Mouse (Mus musculus) neural tube, embryonic 11.5 days (tissue): ENCODE results near the gene Dysf. TPM values are rescaled to one million over a fixed set of nuclear protein-coding genes. Genes with fewer than 3 reads are reported as not detected.

Source experiments
- ATAC-seq: fragments of 200-750 bp; cut with Nextera tagmentation; 2 replicates; pipeline ENCODE4 v1.8.0; 2017; ENCODE audit warnings: moderate number of reproducible peaks, mild to moderate bottlenecking, moderate TSS enrichment, moderate library complexity; ENCODE audit not compliant: insufficient read depth, low FRiP score, low TSS enrichment
- DNase-seq: peaks from one replicate; pipeline ENCODE4 v3.0.0-alpha.2; 2015; ENCODE audit warnings: low spot score
- H3K27ac ChIP-seq: fragments of 300-500 bp; sonication (generic); 2 replicates; pipeline ENCODE4 v1.5.1; 2014; ENCODE audit warnings: low read depth, mild to moderate bottlenecking, low read length
- H3K27me3 ChIP-seq: fragments of 300-500 bp; sonication (generic); 2 replicates; pipeline ENCODE4 v1.6.1; 2014; ENCODE audit warnings: mild to moderate bottlenecking, low read length, mixed read lengths; ENCODE audit not compliant: control insufficient read depth, insufficient read depth
- H3K36me3 ChIP-seq: fragments of 300-500 bp; sonication (generic); 2 replicates; pipeline ENCODE4 v1.6.1; 2014; ENCODE audit warnings: mild to moderate bottlenecking, low read length, moderate library complexity, mixed read lengths; ENCODE audit not compliant: control insufficient read depth, insufficient read depth
- H3K4me1 ChIP-seq: fragments of 300-500 bp; sonication (generic); 2 replicates; pipeline ENCODE4 v1.6.1; 2014; ENCODE audit warnings: low read length, mixed read lengths; ENCODE audit not compliant: control insufficient read depth, insufficient read depth
- H3K4me2 ChIP-seq: fragments of 300-500 bp; sonication (generic); 2 replicates; pipeline ENCODE4 v1.6.1; 2014; ENCODE audit warnings: low read depth, mild to moderate bottlenecking, moderate library complexity
- H3K4me3 ChIP-seq: fragments of 300-500 bp; sonication (generic); 2 replicates; pipeline ENCODE4 v1.5.1; 2014; ENCODE audit warnings: low read depth, low read length
- H3K9ac ChIP-seq: fragments of 300-500 bp; sonication (generic); 2 replicates; pipeline ENCODE4 v1.6.1; 2014; ENCODE audit warnings: mild to moderate bottlenecking, low read length
- H3K9me3 ChIP-seq: fragments of 300-500 bp; sonication (generic); 2 replicates; pipeline ENCODE4 v1.6.1; 2016; ENCODE audit warnings: low read length; ENCODE audit not compliant: control insufficient read depth
- WGBS: fragments of 180-500 bp; shearing (Covaris S2); extraction: QIAGEN DNeasy Blood & Tissue Kit; methylation state at CpG from one replicate; pipeline ENCODE4 v1.1.7; 2014; 5-methylcytosine and 5-hydroxymethylcytosine counted together
- polyA plus RNA-seq: library from polyadenylated mRNA; unstranded; fragments of >200 nt; fragmentation: Nextera tagmentation; extraction: Ambion mirVana; gene quantifications from 2 replicates; pipeline ENCODE4 v1.2.1, GENCODE M21; 2014

Dysf gene
- polyA plus RNA-seq, 1 experiment from 2014 or later = 6.3 TPM

GRCm38 (mm10) chr6:84111106-84111505 lies 102.7 kb downstream of the Dysf start:
- H3K4me3 ChIP-seq = no peak overlapping the region
- no peak overlapping the region for H3K9ac ChIP-seq
- no peak for ATAC-seq
- H3K36me3 ChIP-seq = no peaks in the 10 kb centered on the region
- no peak overlapping the region for H3K27ac ChIP-seq
- peaks cover 9% of the 10 kb centered on the region for H3K4me1 ChIP-seq
- no peak for DNase-seq
- 0 out of 2 replicates have a peak, but pooled peaks cover 3% of the 10 kb centered on the region for H3K27me3 ChIP-seq
- no peak overlapping the region for H3K4me2 ChIP-seq
- no peaks in the 10 kb centered on the region for H3K9me3 ChIP-seq
- WGBS = 89% methylated on average over 11 of the region's 11 CpGs

DNA sequence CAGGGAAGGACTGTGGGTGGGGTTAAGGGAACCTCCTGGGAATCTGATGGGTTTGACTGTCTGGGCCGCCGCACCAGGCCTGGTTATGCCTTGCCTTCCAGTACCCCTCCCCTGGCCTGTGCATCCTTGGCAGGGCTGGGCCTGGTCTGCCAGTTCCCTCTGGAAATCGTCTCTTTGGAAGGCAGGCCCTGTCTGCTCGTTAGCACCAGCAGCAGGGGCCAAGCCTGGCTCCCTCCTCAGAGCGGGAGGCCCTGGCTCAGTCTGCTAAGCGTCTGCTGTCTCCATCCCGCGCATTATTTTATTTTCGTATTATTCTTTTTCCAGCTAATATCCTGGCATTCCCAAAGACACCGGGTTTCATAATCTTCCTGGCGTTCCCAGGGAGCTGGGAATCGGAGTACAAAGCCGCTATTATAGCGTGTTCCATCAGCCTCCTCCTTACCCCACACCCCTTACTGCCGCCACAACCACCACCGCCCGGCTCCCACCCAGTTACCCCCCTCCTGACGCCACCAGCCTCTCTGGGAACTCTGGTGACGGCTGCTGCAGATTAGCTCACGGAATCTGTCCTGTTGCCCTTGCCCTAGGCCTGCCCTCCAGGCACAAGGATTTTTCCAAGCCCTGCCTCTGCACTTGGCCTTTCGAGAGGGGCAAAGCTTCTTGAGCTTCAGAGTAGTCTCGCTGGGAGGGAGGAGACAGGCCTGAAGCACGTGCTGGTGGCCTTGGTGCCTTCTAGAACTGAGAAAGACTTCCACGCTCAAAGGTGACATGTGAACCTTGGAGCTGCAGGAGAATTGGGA lies 111.5 kb downstream of the Dysf start:
- Histone ChIP-seq H3K36me3 (no peaks in the 10 kb centered on the region), H3K4me1 (no peaks in the 10 kb centered on the region), H3K27ac (no peak overlapping the region), H3K4me3 (no peak overlapping the region), H3K9me3 (no peaks in the 10 kb centered on the region), H3K4me2 (no peak overlapping the region), H3K27me3 (no peaks in the 10 kb centered on the region), H3K9ac (no peak overlapping the region)
- ATAC-seq (no peak), DNase-seq (no peak)
- 68% methylated on average over 24 of the region's 24 CpGs for WGBS

DNA sequence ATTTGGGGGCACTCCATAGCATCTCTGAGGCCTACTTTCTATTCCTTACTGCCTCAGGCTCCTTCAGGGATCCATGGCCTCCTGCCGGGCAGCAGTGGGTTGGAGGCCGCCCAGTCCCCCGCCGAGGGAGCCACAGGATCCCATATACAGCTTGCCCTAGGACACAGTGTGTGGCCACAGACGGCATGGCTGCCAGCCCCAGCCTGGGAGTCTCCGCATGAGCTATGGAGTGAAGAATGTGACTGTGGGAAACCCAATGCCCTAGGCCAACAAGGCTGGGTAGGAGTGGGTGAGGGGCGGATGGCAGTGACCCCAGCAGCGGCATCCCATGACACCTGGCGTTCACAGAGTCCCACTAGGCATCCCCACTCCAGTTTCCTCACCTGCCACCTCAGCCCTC lies 116.2 kb downstream of the Dysf start:
- Histone ChIP-seq H3K36me3 (no peaks in the 10 kb centered on the region), H3K4me2 (no peak overlapping the region), H3K4me1 (no peaks in the 10 kb centered on the region), H3K27ac (no peak overlapping the region), H3K4me3 (no peak overlapping the region), H3K27me3 (no peaks in the 10 kb centered on the region), H3K9ac (no peak overlapping the region), H3K9me3 (no peaks in the 10 kb centered on the region)
- ATAC-seq = no peak
- 78% methylated on average over 9 of the region's 9 CpGs for WGBS
- no peak for DNase-seq

DNA sequence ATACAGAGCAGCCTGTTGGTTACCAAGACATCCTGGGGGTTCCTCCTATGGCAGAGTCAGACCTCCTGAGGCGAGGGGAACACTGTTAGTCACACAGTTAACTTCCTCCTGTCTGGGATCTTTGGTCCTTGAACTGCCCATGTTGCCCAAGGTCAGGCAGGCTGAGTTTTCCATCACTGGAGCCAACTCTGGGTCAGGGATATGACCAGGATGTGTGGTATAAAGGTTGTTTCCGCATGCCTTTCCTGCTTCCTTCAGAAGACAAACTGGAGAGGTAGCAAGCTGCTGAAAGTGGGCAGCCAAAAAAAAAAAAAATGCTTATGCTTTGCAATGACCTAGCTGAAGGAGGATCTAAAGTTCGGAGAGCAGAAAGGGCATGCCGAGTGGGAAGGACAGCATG lies 116.7 kb downstream of the Dysf start:
- Histone ChIP-seq H3K36me3 (no peaks in the 10 kb centered on the region), H3K4me1 (no peaks in the 10 kb centered on the region), H3K9ac (no peak overlapping the region), H3K9me3 (no peaks in the 10 kb centered on the region), H3K4me3 (no peak overlapping the region), H3K27ac (no peak overlapping the region), H3K27me3 (no peaks in the 10 kb centered on the region), H3K4me2 (no peak overlapping the region)
- WGBS = 94% methylated on average over 4 of the region's 4 CpGs
- DNase-seq (no peak), ATAC-seq (no peak)

DNA sequence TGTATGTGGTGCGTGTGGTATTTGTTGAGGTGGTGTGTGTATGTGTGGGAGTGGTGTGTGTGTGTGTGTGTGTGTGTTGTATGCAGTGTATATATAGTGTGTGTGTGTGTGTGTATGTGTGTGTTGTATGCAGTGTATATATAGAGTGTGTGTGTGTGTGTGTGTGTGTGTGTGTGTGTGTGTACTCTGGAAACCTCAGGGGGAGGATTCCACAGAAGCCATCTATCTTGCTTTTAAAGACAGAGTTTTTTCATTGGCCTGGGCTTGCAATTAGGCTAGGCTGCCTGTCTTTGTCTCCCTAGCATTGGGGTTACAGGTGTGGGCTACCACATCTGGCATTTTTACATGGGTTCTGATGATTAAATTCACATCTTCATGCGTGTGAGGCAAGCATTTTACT lies 119.8 kb downstream of the Dysf start:
- Histone ChIP-seq H3K36me3 (no peaks in the 10 kb centered on the region), H3K9ac (no peak overlapping the region), H3K4me2 (no peak overlapping the region), H3K4me3 (no peak overlapping the region), H3K9me3 (no peaks in the 10 kb centered on the region), H3K4me1 (no peaks in the 10 kb centered on the region), H3K27me3 (no peaks in the 10 kb centered on the region), H3K27ac (no peak overlapping the region)
- WGBS = 89% methylated on average over 2 of the region's 2 CpGs
- ATAC-seq (no peak), DNase-seq (no peak)

GRCm38 (mm10) chr6:84130867-84131266 lies 122.5 kb downstream of the Dysf start:
- Histone ChIP-seq H3K4me3 (no peak overlapping the region), H3K36me3 (no peaks in the 10 kb centered on the region), H3K27me3 (no peaks in the 10 kb centered on the region), H3K4me1 (peaks cover 5% of the 10 kb centered on the region; the same call in 1 of the 2 replicates), H3K27ac (no peak overlapping the region), H3K9me3 (no peaks in the 10 kb centered on the region), H3K4me2 (no peak overlapping the region), H3K9ac (no peak overlapping the region)
- DNase-seq (no peak), ATAC-seq (no peak)
- WGBS = 87% methylated on average over 4 of the region's 4 CpGs

- DNase-seq (no peak), ATAC-seq (no peak)
- Histone ChIP-seq H3K27ac (no peak overlapping the region), H3K4me3 (no peak overlapping the region), H3K9ac (no peak overlapping the region), H3K36me3 (no peaks in the 10 kb centered on the region), H3K4me1 (peaks cover 5% of the 10 kb centered on the region; the same call in 1 of the 2 replicates), H3K4me2 (no peak overlapping the region), H3K9me3 (no peaks in the 10 kb centered on the region), H3K27me3 (no peaks in the 10 kb centered on the region)
- WGBS = 68% methylated on average over 9 of the region's 9 CpGs
These were observed 123.1 kb downstream of the Dysf start for GRCm38 (mm10) chr6:84131539-84131938.

DNA sequence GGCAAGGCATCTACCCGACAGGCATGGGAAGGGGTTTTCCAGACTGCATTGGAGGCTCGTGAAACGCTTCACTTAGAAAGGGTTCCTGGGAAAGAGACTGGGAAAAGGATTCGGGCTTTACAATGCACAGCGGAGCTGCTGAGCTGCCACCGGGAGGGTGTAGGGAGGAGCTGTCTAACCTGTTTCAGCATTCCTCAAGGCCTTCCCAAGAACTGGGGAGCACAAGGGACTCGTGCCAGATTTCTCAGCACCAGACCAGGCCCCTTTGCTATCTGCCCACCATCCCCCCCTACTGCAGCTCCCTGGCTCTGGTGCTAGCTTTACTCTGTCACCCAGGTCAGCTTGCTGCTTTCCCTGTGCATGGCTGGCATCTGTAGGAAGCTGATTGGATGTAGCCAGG lies 124.7 kb downstream of the Dysf start:
- H3K36me3 ChIP-seq = no peaks in the 10 kb centered on the region
- ATAC-seq = no peak
- 71% methylated on average over 7 of the region's 7 CpGs for WGBS
- DNase-seq = no peak
- peaks cover 5% of the 10 kb centered on the region; the same call in 1 of the 2 replicates for H3K4me1 ChIP-seq
- no peaks in the 10 kb centered on the region for H3K9me3 ChIP-seq
- no peaks in the 10 kb centered on the region for H3K27me3 ChIP-seq
- no peak overlapping the region for H3K4me2 ChIP-seq
- H3K9ac ChIP-seq = no peak overlapping the region
- H3K27ac ChIP-seq = no peak overlapping the region
- H3K4me3 ChIP-seq = no peak overlapping the region

GRCm38 (mm10) chr6:84133996-84134721 lies 125.8 kb downstream of the Dysf start:
- ATAC-seq (no peak; the same call in none of the 2 replicates), DNase-seq (no peak)
- Histone ChIP-seq H3K9ac (no peak overlapping the region), H3K4me3 (no peak overlapping the region), H3K27me3 (no peaks in the 10 kb centered on the region), H3K9me3 (no peaks in the 10 kb centered on the region), H3K4me1 (peaks cover 5% of the 10 kb centered on the region; the same call in 1 of the 2 replicates), H3K27ac (no peak overlapping the region), H3K36me3 (no peaks in the 10 kb centered on the region), H3K4me2 (no peak overlapping the region)
- 80% methylated on average over 5 of the region's 7 CpGs for WGBS
